Mouse (Mus musculus): ENCODE measurements at regions not wholly inside any gene's neighbourhood (a gene's known extent, or its start where the extent isn't known, plus 50 kb on each side); places are given as distances from the start of the nearest gene placed in this dataset.

DNA sequence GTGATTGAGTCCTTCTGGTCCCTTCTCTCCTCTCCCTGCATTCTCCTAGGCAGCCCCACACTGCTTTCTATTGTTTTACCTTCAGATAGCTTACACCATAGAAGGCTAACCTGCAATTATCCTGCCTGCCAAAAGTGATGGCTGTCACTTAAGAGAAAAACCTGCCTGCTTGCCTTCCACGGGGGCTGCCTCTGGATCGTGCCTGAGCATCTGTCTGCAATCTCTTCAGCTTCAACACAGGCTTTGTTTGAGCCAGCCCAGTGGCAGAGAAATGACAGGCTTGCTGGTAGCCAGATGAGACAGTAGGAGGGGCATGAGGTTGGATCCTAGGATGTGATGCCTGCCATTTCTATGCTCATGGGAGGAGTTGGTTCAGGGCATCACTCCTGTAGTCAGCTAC lies 345.2 kb upstream of the Tshz3 start:
- Histone ChIP-seq H3K4me1 (replicated peaks; ENCODE audit: control insufficient read depth, insufficient read depth, low read length) (no peaks in the 10 kb centered on the region), H3K36me3 (ENCODE audit: control insufficient read depth, insufficient read depth, low read length) (no peaks in the 10 kb centered on the region), H3K27ac (ENCODE audit: control insufficient read depth, insufficient read depth, low read length) (no peak overlapping the region), H3K27me3 (ENCODE audit: control insufficient read depth, insufficient read depth, low read length) (no peaks in the 10 kb centered on the region), H3K4me3 (ENCODE audit: control insufficient read depth, insufficient read depth, low read length) (no peak overlapping the region)
- WGBS: 72% methylated on average over 2 of the region's 2 CpGs
- TF ChIP-seq CTCF (IDR thresholded peaks at IDR 0.05; ENCODE audit: borderline replicate concordance, control insufficient read depth, extremely low read depth, insufficient read depth, low read length, poor library complexity): no peak
- no peak for TF ChIP-seq POLR2A (IDR thresholded peaks at IDR 0.05; ENCODE audit: control insufficient read depth, extremely low read depth, insufficient read depth, low read length, poor library complexity)
- DNase-seq: no peak

DNA sequence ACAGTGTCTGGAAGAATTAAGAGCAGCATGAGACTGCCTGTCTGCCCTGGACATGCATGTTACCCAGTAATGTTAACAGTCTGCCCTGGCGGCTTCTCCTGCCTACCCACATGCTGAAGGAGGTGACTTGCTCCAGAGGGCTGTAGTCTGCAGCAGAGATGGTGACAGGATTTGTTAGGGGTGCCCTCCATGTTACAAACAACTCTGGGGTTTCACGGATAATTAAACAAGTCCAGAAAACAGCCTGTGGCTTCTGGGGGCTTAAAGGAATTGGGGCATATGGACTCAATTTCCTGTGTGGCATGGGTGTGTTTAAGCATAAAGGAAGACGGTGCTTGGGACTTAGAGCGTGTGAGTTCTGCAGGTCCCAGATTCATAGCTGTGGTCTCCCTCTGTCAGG lies 347.3 kb upstream of the Tshz3 start:
- 66% methylated on average over 4 of the region's 4 CpGs for WGBS
- Histone ChIP-seq H3K36me3 (ENCODE audit: control insufficient read depth, insufficient read depth, low read length) (no peaks in the 10 kb centered on the region), H3K4me3 (ENCODE audit: control insufficient read depth, insufficient read depth, low read length) (no peak overlapping the region), H3K27me3 (ENCODE audit: control insufficient read depth, insufficient read depth, low read length) (no peaks in the 10 kb centered on the region), H3K27ac (ENCODE audit: control insufficient read depth, insufficient read depth, low read length) (no peak overlapping the region), H3K4me1 (replicated peaks; ENCODE audit: control insufficient read depth, insufficient read depth, low read length) (no peaks in the 10 kb centered on the region)
- DNase-seq: no peak
- TF ChIP-seq CTCF (IDR thresholded peaks at IDR 0.05; ENCODE audit: borderline replicate concordance, control insufficient read depth, extremely low read depth, insufficient read depth, low read length, poor library complexity) (no peak), POLR2A (IDR thresholded peaks at IDR 0.05; ENCODE audit: control insufficient read depth, extremely low read depth, insufficient read depth, low read length, poor library complexity) (no peak)

DNA sequence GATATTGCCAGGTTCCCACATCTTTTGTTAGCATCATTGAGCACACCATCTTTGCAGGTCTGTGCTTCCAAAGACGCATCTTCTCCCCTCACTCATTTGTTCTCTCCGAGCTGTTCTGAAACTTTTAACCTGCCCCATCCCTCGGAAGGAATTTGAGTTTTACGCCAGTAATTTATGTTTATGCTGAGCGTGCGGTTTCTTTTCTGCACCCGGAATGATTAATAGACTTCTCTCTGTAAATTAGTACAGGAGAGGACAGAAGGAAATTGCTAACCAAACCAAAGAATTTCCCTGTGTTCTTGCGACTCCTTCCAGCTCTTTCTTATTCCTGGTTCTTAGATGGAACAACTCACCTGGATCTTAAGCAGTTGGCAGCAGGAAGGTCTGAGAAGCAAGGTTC lies 349.7 kb upstream of the Tshz3 start:
- Histone ChIP-seq H3K27ac (ENCODE audit: control insufficient read depth, insufficient read depth, low read length) (no peak overlapping the region), H3K4me1 (replicated peaks; ENCODE audit: control insufficient read depth, insufficient read depth, low read length) (no peaks in the 10 kb centered on the region), H3K36me3 (ENCODE audit: control insufficient read depth, insufficient read depth, low read length) (no peaks in the 10 kb centered on the region), H3K4me3 (ENCODE audit: control insufficient read depth, insufficient read depth, low read length) (no peak overlapping the region), H3K27me3 (ENCODE audit: control insufficient read depth, insufficient read depth, low read length) (no peaks in the 10 kb centered on the region)
- TF ChIP-seq POLR2A (IDR thresholded peaks at IDR 0.05; ENCODE audit: control insufficient read depth, extremely low read depth, insufficient read depth, low read length, poor library complexity) (no peak), CTCF (IDR thresholded peaks at IDR 0.05; ENCODE audit: borderline replicate concordance, control insufficient read depth, extremely low read depth, insufficient read depth, low read length, poor library complexity) (no peak)
- 85% methylated on average over 8 of the region's 8 CpGs for WGBS
- DNase-seq: no peak

DNA sequence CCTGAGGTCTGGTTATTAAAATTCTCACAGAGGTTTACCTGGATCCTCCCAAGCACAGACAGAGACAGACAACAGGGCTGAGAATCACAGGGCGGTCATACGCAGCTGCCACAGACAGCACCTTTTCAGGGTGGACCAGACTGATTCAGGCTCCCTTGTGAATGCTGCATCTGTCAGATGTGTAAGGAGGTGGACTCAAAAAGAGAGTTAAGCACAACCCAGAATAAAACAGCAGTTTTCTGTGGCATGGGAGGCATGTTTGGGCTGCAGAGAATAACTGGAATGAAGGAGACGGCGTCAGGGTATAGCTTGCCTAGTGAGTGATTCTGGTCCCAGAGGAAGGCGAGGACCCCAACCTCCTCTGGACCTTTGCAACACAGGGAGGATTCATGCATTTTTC lies 363.1 kb upstream of the Tshz3 start:
- H3K36me3 ChIP-seq (ENCODE audit: control insufficient read depth, insufficient read depth, low read length): no peaks in the 10 kb centered on the region
- H3K4me3 ChIP-seq (ENCODE audit: control insufficient read depth, insufficient read depth, low read length): no peak overlapping the region
- no peaks in the 10 kb centered on the region for H3K27me3 ChIP-seq (ENCODE audit: control insufficient read depth, insufficient read depth, low read length)
- WGBS: 96% methylated on average over 5 of the region's 5 CpGs
- no peak for DNase-seq
- no peak overlapping the region for H3K27ac ChIP-seq (ENCODE audit: control insufficient read depth, insufficient read depth, low read length)
- no peaks in the 10 kb centered on the region for H3K4me1 ChIP-seq (replicated peaks; ENCODE audit: control insufficient read depth, insufficient read depth, low read length)
- TF ChIP-seq CTCF (IDR thresholded peaks at IDR 0.05; ENCODE audit: borderline replicate concordance, control insufficient read depth, extremely low read depth, insufficient read depth, low read length, poor library complexity) (no peak), POLR2A (IDR thresholded peaks at IDR 0.05; ENCODE audit: control insufficient read depth, extremely low read depth, insufficient read depth, low read length, poor library complexity) (no peak)

DNA sequence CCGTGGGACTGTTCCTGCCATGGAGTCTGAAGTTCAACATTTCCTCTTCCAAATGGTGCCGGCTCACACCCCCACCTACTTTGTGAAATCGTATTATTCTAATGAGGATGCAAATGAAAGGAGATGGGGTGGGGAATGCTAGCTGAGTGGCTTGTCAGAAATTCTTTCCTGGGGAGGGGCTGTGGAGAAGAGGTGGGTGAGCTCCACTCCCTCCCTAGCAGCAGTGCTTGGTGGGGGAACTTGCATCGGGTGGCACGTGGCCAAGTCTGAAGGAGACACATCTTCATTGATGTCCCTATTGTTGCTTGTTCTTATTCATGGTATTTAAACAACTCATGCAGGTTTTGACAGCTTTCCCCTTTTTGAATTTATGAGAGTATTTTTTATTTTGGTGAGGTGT lies 363.8 kb upstream of the Tshz3 start:
- H3K27ac ChIP-seq (ENCODE audit: control insufficient read depth, insufficient read depth, low read length): no peak overlapping the region
- no peak for DNase-seq
- TF ChIP-seq CTCF (IDR thresholded peaks at IDR 0.05; ENCODE audit: borderline replicate concordance, control insufficient read depth, extremely low read depth, insufficient read depth, low read length, poor library complexity) (no peak), POLR2A (IDR thresholded peaks at IDR 0.05; ENCODE audit: control insufficient read depth, extremely low read depth, insufficient read depth, low read length, poor library complexity) (no peak)
- no peak overlapping the region for H3K4me3 ChIP-seq (ENCODE audit: control insufficient read depth, insufficient read depth, low read length)
- no peaks in the 10 kb centered on the region for H3K27me3 ChIP-seq (ENCODE audit: control insufficient read depth, insufficient read depth, low read length)
- H3K36me3 ChIP-seq (ENCODE audit: control insufficient read depth, insufficient read depth, low read length): no peaks in the 10 kb centered on the region
- 46% methylated on average over 5 of the region's 5 CpGs for WGBS
- no peaks in the 10 kb centered on the region for H3K4me1 ChIP-seq (replicated peaks; ENCODE audit: control insufficient read depth, insufficient read depth, low read length)

DNA sequence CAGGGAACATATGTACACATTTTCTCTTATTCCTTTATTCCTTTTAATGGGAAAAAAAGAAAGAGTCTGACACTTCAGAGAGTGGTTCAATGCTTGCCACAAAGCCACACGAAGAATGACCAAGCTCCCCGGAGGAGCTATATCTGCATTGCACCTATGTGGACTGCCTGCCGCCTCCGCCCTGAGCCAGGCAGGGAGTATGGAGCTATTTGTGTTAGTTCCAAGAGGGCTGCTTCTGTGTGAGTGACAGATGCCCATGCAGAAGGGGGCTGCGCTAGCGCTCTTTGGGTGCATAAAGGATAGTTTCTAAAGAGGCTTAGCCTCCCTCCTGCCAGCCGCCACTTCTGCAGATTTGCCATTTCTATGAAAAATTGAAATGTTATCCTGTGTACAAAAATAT lies 365.3 kb upstream of the Tshz3 start:
- TF ChIP-seq CTCF (IDR thresholded peaks at IDR 0.05; ENCODE audit: borderline replicate concordance, control insufficient read depth, extremely low read depth, insufficient read depth, low read length, poor library complexity) (no peak), POLR2A (IDR thresholded peaks at IDR 0.05; ENCODE audit: control insufficient read depth, extremely low read depth, insufficient read depth, low read length, poor library complexity) (no peak)
- no peak for DNase-seq
- Histone ChIP-seq H3K27me3 (ENCODE audit: control insufficient read depth, insufficient read depth, low read length) (no peaks in the 10 kb centered on the region), H3K4me3 (ENCODE audit: control insufficient read depth, insufficient read depth, low read length) (no peak overlapping the region), H3K27ac (ENCODE audit: control insufficient read depth, insufficient read depth, low read length) (no peak overlapping the region), H3K4me1 (replicated peaks; ENCODE audit: control insufficient read depth, insufficient read depth, low read length) (no peaks in the 10 kb centered on the region), H3K36me3 (ENCODE audit: control insufficient read depth, insufficient read depth, low read length) (no peaks in the 10 kb centered on the region)
- 95% methylated on average over 7 of the region's 7 CpGs for WGBS

DNA sequence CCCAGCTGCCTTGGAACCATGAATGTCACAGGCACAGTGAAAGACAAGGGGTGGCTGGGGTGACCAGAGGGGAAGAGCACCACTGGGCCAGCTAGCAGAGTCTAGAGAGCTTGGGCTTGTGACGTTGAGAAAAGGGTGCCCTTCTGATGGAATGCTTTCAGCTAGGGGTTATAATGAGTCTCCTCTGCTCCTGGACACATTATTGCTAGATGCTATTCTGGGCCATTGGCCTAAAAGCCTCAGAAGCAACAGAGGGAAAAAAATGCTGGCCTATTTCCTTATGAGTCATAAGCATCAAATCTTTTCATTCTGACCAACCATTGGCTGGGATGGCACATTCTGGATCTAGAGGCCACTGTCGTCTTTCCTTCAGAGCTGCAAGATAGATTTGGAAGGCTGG lies 369.8 kb upstream of the Tshz3 start:
- Histone ChIP-seq H3K27me3 (ENCODE audit: control insufficient read depth, insufficient read depth, low read length) (no peaks in the 10 kb centered on the region), H3K36me3 (ENCODE audit: control insufficient read depth, insufficient read depth, low read length) (no peaks in the 10 kb centered on the region), H3K4me1 (replicated peaks; ENCODE audit: control insufficient read depth, insufficient read depth, low read length) (no peaks in the 10 kb centered on the region), H3K4me3 (ENCODE audit: control insufficient read depth, insufficient read depth, low read length) (no peak overlapping the region), H3K27ac (ENCODE audit: control insufficient read depth, insufficient read depth, low read length) (no peak overlapping the region)
- WGBS: 94% methylated on average over 2 of the region's 2 CpGs
- no peak for DNase-seq
- TF ChIP-seq CTCF (IDR thresholded peaks at IDR 0.05; ENCODE audit: borderline replicate concordance, control insufficient read depth, extremely low read depth, insufficient read depth, low read length, poor library complexity) (no peak), POLR2A (IDR thresholded peaks at IDR 0.05; ENCODE audit: control insufficient read depth, extremely low read depth, insufficient read depth, low read length, poor library complexity) (no peak)

All from thymus, adult 2 months (tissue).